Mouse (Mus musculus): ENCODE results near the gene Rreb1. TPM values are rescaled to one million over a fixed set of nuclear protein-coding genes. Genes with fewer than 3 reads are reported as not detected.
A peak's percentile ranks its signal among the peaks of the same experiment; 100 is the strongest.

The Rreb1 gene
- polyA plus RNA-seq, 1 experiment from 2014 or later, result 13.5 TPM

DNA sequence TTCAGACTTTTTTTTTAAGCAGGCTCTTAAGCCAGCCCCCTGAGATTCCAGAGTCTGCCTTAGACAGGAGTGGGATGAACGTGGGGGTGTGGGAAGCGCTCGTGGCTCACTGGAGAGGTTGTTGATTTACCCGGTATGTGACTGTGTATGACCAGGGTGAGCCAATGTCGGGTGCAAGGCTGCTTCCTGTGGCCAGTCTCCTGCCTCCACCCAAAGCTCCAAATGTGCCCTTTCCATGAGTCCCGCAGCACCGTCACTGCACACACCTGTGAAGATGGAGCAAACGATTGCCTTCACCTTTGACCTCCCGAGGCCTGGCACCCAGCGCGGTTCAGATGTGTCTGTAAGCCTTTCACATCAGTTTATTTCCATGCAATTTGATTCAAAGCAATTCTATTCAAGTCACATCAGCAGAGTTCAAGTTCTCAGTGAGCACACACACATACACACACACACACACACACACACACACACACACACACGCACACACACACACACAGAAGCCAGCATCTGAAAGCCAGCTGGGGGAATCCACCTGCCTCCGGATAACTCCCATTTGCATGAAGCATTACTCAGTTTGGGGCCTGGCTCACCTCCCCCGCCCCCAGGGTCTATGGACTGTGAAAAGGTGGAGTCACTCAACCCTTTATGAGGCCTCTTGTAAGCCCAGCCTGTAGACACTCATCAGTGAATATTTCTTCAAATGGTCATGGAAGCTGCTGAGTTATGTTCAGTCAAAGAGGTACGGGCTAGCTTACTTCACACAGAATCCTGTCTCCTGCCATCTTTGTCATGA is 188.3 kb downstream of the Rreb1 start:
- Histone ChIP-seq H3K27ac (ENCODE audit: low read length) (peak overlapping the region; percentile 86), H3K36me3 (ENCODE audit: insufficient read depth, low read length) (no peaks in the 10 kb centered on the region), H3K4me1 (ENCODE audit: insufficient read depth, low read length) (peaks cover 46% of the 10 kb centered on the region), H3K4me3 (ENCODE audit: low read length) (no peak overlapping the region), H3K9ac (replicated peaks; ENCODE audit: low read length) (no peak overlapping the region; the same call in 1 of the 2 replicates), H3K4me2 (replicated peaks; ENCODE audit: low read depth, low read length) (peak overlapping the region; percentile 35), H3K9me3 (ENCODE audit: low read length) (no peaks in the 10 kb centered on the region), H3K27me3 (ENCODE audit: insufficient read depth, low read length) (no peaks in the 10 kb centered on the region)
- ATAC-seq (ENCODE audit: low FRiP score, low TSS enrichment), result peak; percentile 84
- WGBS, result 30% methylated on average over 14 of the region's 15 CpGs

DNA sequence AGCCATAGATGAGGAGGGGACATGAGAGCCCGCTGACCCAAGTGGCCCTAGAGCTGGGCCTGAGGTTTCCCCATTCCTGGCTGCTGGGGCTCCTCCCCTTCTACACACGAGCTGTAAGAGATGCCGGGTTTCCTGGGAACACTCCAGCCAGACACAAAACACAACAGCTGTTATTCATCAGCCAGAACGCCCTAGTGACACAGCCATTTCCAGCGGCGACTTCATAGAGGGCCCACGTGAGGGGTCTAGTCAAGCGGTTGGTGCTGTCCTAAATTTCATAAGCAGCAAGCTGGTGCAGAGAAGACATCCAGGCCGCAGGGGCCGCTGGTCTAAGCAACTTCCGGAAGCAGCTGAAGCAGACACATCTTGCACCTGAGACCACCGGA is 188.8 kb downstream of the Rreb1 start:
- peak overlapping the region; percentile 35 for H3K4me2 ChIP-seq (replicated peaks; ENCODE audit: low read depth, low read length)
- ATAC-seq (ENCODE audit: low FRiP score, low TSS enrichment), result peak; percentile 60
- peak overlapping the region; percentile 86 for H3K27ac ChIP-seq (ENCODE audit: low read length)
- H3K9ac ChIP-seq (replicated peaks; ENCODE audit: low read length), result peak overlapping the region; percentile 47; the same call in 1 of the 2 replicates
- H3K27me3 ChIP-seq (ENCODE audit: insufficient read depth, low read length), result no peaks in the 10 kb centered on the region
- 0 out of 2 replicates have a peak overlapping the region, but pooled peaks have one; percentile 8 for H3K4me3 ChIP-seq (ENCODE audit: low read length)
- no peaks in the 10 kb centered on the region for H3K9me3 ChIP-seq (ENCODE audit: low read length)
- H3K36me3 ChIP-seq (ENCODE audit: insufficient read depth, low read length), result no peaks in the 10 kb centered on the region
- H3K4me1 ChIP-seq (ENCODE audit: insufficient read depth, low read length), result peaks cover 46% of the 10 kb centered on the region
- 13% methylated on average over 12 of the region's 12 CpGs for WGBS

DNA sequence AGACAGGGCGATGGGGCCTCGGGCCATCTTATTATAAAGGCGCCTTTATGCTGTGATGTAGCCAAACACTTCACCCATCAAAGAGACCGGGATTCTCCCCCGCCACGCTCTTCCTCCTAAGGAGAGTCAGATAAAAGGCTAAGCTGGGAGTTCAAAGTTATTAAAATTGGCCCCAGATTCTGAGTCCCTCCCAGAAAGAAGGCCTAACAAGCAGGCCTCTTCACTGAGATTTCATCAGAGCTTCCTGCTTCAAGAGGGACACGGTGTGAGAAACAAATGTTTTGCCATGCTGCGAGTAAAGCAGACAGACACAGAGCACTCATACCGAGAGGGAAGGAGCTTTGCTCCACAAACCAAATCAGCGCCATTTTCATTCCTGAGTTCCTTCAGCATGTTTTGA is 189.4 kb downstream of the Rreb1 start:
- H3K9me3 ChIP-seq (ENCODE audit: low read length), result no peaks in the 10 kb centered on the region
- peak overlapping the region; percentile 86 for H3K27ac ChIP-seq (ENCODE audit: low read length)
- H3K4me2 ChIP-seq (replicated peaks; ENCODE audit: low read depth, low read length), result peak overlapping the region; percentile 35
- peak overlapping the region; percentile 47; the same call in 1 of the 2 replicates for H3K9ac ChIP-seq (replicated peaks; ENCODE audit: low read length)
- ATAC-seq (ENCODE audit: low FRiP score, low TSS enrichment), result no peak
- peaks cover 46% of the 10 kb centered on the region for H3K4me1 ChIP-seq (ENCODE audit: insufficient read depth, low read length)
- WGBS, result 48% methylated on average over 10 of the region's 10 CpGs
- H3K36me3 ChIP-seq (ENCODE audit: insufficient read depth, low read length), result no peaks in the 10 kb centered on the region
- no peaks in the 10 kb centered on the region for H3K27me3 ChIP-seq (ENCODE audit: insufficient read depth, low read length)
- 0 out of 2 replicates have a peak overlapping the region, but pooled peaks have one; percentile 8 for H3K4me3 ChIP-seq (ENCODE audit: low read length)

DNA sequence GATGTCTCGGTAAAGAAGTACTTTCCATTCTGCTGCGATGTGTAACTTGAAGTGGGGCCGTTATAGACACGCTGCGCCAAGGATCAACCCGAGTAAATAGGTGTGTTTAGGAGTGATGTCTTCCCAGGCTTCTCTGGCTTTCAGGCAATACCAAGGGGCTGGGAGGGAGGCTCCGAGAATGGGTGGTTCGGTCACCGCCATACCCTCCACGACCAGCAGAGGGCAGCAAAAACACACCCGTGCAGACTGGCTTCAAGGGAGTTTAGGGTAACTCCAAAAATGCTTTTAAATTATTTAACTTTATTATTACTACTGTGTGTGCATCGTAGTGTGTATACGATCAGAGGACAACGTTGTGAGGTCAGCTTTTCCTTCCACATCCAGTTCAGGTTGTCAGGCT is 191.1 kb downstream of the Rreb1 start:
- H3K27ac ChIP-seq (ENCODE audit: low read length), result no peak overlapping the region
- no peaks in the 10 kb centered on the region for H3K36me3 ChIP-seq (ENCODE audit: insufficient read depth, low read length)
- no peak for ATAC-seq (ENCODE audit: low FRiP score, low TSS enrichment)
- peak overlapping the region; percentile 32 for H3K4me2 ChIP-seq (replicated peaks; ENCODE audit: low read depth, low read length)
- peaks cover 38% of the 10 kb centered on the region for H3K4me1 ChIP-seq (ENCODE audit: insufficient read depth, low read length)
- H3K27me3 ChIP-seq (ENCODE audit: insufficient read depth, low read length), result no peaks in the 10 kb centered on the region
- H3K9me3 ChIP-seq (ENCODE audit: low read length), result no peaks in the 10 kb centered on the region
- WGBS, result 6% methylated on average over 14 of the region's 14 CpGs
- H3K4me3 ChIP-seq (ENCODE audit: low read length), result peak overlapping the region; percentile 15; the same call in 1 of the 2 replicates
- H3K9ac ChIP-seq (replicated peaks; ENCODE audit: low read length), result peak overlapping the region; percentile 23; the same call in 1 of the 2 replicates

DNA sequence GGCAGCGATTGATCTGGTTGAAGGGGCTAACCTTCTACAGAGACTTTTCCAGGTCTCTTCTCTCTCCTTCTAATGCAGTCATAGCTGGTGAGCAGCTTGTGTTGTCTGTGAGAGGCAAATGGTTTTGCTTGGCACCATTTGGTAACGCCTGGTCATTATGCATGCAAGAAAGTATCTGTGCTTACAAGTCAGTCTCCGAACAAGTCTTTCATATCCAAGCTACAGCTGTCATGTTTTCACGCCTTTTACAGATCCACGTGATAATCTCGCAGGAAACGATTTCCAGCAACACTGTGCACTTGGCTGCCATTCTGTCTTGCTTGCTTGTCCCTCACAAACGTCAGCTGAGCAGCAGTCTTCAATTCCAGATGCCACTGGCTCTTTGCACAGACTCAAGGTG is 191.8 kb downstream of the Rreb1 start:
- no peak for ATAC-seq (ENCODE audit: low FRiP score, low TSS enrichment)
- H3K4me2 ChIP-seq (replicated peaks; ENCODE audit: low read depth, low read length), result no peak overlapping the region
- WGBS, result 65% methylated on average over 8 of the region's 8 CpGs
- H3K27me3 ChIP-seq (ENCODE audit: insufficient read depth, low read length), result no peaks in the 10 kb centered on the region
- H3K27ac ChIP-seq (ENCODE audit: low read length), result no peak overlapping the region
- no peaks in the 10 kb centered on the region for H3K36me3 ChIP-seq (ENCODE audit: insufficient read depth, low read length)
- H3K9me3 ChIP-seq (ENCODE audit: low read length), result no peaks in the 10 kb centered on the region
- no peak overlapping the region for H3K9ac ChIP-seq (replicated peaks; ENCODE audit: low read length)
- H3K4me3 ChIP-seq (ENCODE audit: low read length), result no peak overlapping the region
- peaks cover 31% of the 10 kb centered on the region for H3K4me1 ChIP-seq (ENCODE audit: insufficient read depth, low read length)

DNA sequence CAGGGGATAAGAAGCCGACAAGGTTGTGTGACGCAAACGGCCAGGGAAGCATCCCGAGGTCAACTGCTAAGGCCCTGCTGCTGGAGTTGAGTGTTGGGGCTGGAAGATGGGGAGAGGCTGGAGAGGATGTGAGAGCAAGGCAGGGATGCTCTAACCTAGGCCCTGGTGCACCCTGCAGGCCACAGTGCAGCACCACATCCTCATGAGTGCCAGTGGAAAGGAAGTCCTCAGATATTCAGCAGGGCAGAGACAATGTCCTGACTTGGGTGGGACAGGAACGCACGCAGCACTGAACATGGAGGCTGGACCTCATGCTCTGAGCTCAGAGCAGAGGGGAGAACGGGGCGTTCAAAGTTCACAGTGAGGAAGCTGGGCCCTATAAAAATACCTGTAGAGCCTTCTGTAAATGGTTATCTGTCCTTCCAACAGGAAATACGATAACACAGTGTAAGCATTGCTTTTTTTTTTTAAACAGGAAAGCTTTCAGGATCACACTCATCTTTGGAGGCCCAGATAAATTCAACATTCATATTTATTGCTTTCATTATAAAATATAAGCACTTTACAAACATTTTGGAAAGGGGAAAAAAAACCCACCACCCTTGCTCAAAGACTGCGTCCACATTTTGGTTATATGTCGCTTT is 192.8 kb downstream of the Rreb1 start:
- Histone ChIP-seq H3K9me3 (ENCODE audit: low read length) (no peaks in the 10 kb centered on the region), H3K4me3 (ENCODE audit: low read length) (no peak overlapping the region), H3K27me3 (ENCODE audit: insufficient read depth, low read length) (no peaks in the 10 kb centered on the region), H3K36me3 (ENCODE audit: insufficient read depth, low read length) (peaks cover 6% of the 10 kb centered on the region; the same call in 1 of the 2 replicates), H3K4me2 (replicated peaks; ENCODE audit: low read depth, low read length) (no peak overlapping the region), H3K4me1 (ENCODE audit: insufficient read depth, low read length) (peaks cover 21% of the 10 kb centered on the region), H3K9ac (replicated peaks; ENCODE audit: low read length) (no peak overlapping the region), H3K27ac (ENCODE audit: low read length) (no peak overlapping the region)
- no peak for ATAC-seq (ENCODE audit: low FRiP score, low TSS enrichment)
- 54% methylated on average over 11 of the region's 11 CpGs for WGBS

DNA sequence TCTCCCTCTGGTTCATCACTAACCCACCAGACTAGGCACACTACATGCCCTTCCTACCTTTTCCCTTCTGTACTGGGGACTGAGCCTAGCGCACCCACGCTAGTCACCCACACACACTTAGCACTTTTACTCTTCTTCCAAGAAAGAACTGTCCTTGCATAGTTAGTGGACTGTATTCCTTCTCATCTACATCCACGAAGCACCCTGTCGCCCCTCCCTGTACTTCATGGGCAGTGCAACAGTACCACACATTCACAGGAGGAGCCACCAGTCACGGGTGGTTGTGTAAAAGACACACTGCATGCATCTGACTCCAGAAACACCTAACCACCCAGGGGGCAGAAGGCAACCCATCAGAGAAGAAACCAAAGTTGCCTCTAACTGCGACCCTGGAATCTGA is 195.8 kb downstream of the Rreb1 start:
- no peak overlapping the region for H3K4me2 ChIP-seq (replicated peaks; ENCODE audit: low read depth, low read length)
- no peaks in the 10 kb centered on the region for H3K27me3 ChIP-seq (ENCODE audit: insufficient read depth, low read length)
- no peaks in the 10 kb centered on the region for H3K9me3 ChIP-seq (ENCODE audit: low read length)
- no peaks in the 10 kb centered on the region; the same call in 1 of the 2 replicates for H3K4me1 ChIP-seq (ENCODE audit: insufficient read depth, low read length)
- no peak overlapping the region for H3K27ac ChIP-seq (ENCODE audit: low read length)
- ATAC-seq (ENCODE audit: low FRiP score, low TSS enrichment), result no peak
- no peak overlapping the region for H3K4me3 ChIP-seq (ENCODE audit: low read length)
- no peak overlapping the region for H3K9ac ChIP-seq (replicated peaks; ENCODE audit: low read length)
- H3K36me3 ChIP-seq (ENCODE audit: insufficient read depth, low read length), result peaks cover 23% of the 10 kb centered on the region
- WGBS, result 86% methylated on average over 6 of the region's 6 CpGs

DNA sequence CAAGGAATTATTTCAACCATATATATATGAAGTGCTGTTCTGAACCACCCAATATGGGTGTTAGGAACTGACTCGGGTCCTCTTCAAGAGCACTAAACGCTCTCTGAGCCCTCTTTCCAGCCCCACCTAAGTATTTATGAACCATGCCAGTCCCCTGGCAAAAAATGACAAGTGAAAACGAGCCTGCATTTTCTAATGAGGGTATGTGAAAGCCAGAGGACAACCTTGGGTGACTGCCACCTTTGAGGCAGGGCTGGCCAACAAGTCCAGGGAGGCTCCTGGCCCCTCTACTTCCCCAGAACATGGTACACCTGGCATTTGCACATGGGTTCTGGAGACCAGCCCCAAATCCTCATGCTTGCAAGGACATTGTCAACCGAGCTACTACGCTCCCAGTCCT is 196.5 kb downstream of the Rreb1 start:
- Histone ChIP-seq H3K27me3 (ENCODE audit: insufficient read depth, low read length) (no peaks in the 10 kb centered on the region), H3K27ac (ENCODE audit: low read length) (no peak overlapping the region), H3K9me3 (ENCODE audit: low read length) (no peaks in the 10 kb centered on the region), H3K4me3 (ENCODE audit: low read length) (no peak overlapping the region), H3K9ac (replicated peaks; ENCODE audit: low read length) (no peak overlapping the region), H3K4me1 (ENCODE audit: insufficient read depth, low read length) (no peaks in the 10 kb centered on the region), H3K36me3 (ENCODE audit: insufficient read depth, low read length) (peaks cover 30% of the 10 kb centered on the region), H3K4me2 (replicated peaks; ENCODE audit: low read depth, low read length) (no peak overlapping the region)
- 84% methylated on average over 5 of the region's 5 CpGs for WGBS
- no peak for ATAC-seq (ENCODE audit: low FRiP score, low TSS enrichment)

DNA sequence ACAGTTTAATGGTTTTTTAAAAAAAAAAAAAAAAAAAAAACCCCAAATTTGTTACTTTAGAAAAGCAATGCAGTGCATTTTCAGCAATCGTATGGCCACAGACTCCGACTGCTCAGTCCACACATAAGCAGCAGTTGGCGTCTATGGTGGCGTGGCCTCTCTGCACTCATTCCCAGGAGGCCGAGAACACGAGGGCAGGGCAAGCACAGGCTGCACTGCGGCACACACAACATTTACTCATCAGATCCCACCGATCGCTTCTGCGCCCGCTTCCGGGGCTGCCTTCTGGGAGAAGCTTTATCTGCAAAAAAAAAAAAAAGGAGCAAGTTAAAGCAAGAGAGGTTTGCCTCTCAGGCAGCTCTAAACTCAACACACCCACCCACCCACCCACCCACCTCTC is 201.3 kb downstream of the Rreb1 start:
- ATAC-seq (ENCODE audit: low FRiP score, low TSS enrichment), result no peak
- no peaks in the 10 kb centered on the region for H3K4me1 ChIP-seq (ENCODE audit: insufficient read depth, low read length)
- no peaks in the 10 kb centered on the region for H3K27me3 ChIP-seq (ENCODE audit: insufficient read depth, low read length)
- no peak overlapping the region for H3K9ac ChIP-seq (replicated peaks; ENCODE audit: low read length)
- H3K4me3 ChIP-seq (ENCODE audit: low read length), result no peak overlapping the region
- H3K9me3 ChIP-seq (ENCODE audit: low read length), result no peaks in the 10 kb centered on the region
- no peak overlapping the region for H3K4me2 ChIP-seq (replicated peaks; ENCODE audit: low read depth, low read length)
- H3K27ac ChIP-seq (ENCODE audit: low read length), result no peak overlapping the region
- WGBS, result 96% methylated on average over 12 of the region's 12 CpGs
- H3K36me3 ChIP-seq (ENCODE audit: insufficient read depth, low read length), result peaks cover 68% of the 10 kb centered on the region

DNA sequence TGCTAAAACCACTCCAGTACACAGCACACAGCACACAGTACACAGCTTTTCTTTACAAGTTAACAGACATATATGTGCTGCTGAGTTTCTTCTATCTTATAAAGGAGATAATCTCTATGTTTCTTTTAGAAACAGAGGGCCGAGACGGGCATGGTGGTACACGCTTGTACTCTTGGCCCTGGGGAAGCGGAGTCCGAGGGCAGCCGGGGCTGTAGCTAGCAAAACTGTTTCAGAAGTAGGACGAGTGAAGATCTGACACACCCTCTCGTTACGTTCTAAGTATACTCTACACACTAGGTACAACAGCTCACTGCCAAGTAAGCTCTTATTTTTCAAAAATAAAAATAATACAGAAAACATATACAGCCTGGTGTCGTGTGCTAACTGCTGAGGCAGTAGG is 202.1 kb downstream of the Rreb1 start:
- H3K4me1 ChIP-seq (ENCODE audit: insufficient read depth, low read length), result no peaks in the 10 kb centered on the region
- H3K27me3 ChIP-seq (ENCODE audit: insufficient read depth, low read length), result no peaks in the 10 kb centered on the region
- H3K36me3 ChIP-seq (ENCODE audit: insufficient read depth, low read length), result peaks cover 72% of the 10 kb centered on the region
- no peak overlapping the region for H3K4me3 ChIP-seq (ENCODE audit: low read length)
- H3K27ac ChIP-seq (ENCODE audit: low read length), result no peak overlapping the region
- no peak overlapping the region for H3K4me2 ChIP-seq (replicated peaks; ENCODE audit: low read depth, low read length)
- no peak for ATAC-seq (ENCODE audit: low FRiP score, low TSS enrichment)
- no peak overlapping the region for H3K9ac ChIP-seq (replicated peaks; ENCODE audit: low read length)
- no peaks in the 10 kb centered on the region for H3K9me3 ChIP-seq (ENCODE audit: low read length)
- 94% methylated on average over 10 of the region's 10 CpGs for WGBS

Data from kidney, embryonic 16.5 days (tissue).